Mouse (Mus musculus): ENCODE data around the gene Gmpr2. TPM values are rescaled to one million over a fixed set of nuclear protein-coding genes. Genes with fewer than 3 reads are reported as not detected.

Gene Gmpr2
- polyA plus RNA-seq, 1 experiment from 2014 or later: 60.7 TPM

DNA sequence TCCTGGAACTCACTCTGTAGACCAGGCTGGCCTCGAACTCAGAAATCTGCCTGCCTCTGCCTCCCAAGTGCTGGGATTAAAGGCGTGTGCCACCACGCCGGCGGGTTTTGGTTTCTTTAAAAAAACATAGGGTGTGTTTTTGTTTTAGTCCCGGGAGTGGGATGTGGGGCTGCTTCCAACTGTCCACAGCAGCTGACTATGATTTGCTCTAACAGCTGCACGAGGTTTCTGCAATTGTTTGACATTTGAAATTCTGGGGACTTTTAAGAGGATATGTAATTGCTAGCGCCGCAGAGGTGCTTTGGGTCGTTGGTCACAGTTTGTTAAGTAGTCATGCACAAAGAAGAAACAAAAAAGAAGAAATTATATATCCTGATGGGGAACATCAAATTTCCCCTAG, 17.7 kb downstream of the Gmpr2 start:
- H3K4me3 ChIP-seq: no peak overlapping the region
- H3K4me2 ChIP-seq (replicated peaks): no peak overlapping the region
- 81% methylated on average over 10 of the region's 10 CpGs for WGBS
- H3K4me1 ChIP-seq: no peaks in the 10 kb centered on the region
- no peaks in the 10 kb centered on the region for H3K36me3 ChIP-seq
- H3K9ac ChIP-seq: no peak overlapping the region
- H3K9me3 ChIP-seq: no peaks in the 10 kb centered on the region
- ATAC-seq (ENCODE audit: low FRiP score, low read depth): no peak
- no peaks in the 10 kb centered on the region for H3K27me3 ChIP-seq (replicated peaks)
- no peak overlapping the region for H3K27ac ChIP-seq

- Histone ChIP-seq H3K4me2 (replicated peaks) (no peak overlapping the region), H3K9ac (no peak overlapping the region), H3K9me3 (no peaks in the 10 kb centered on the region), H3K4me1 (no peaks in the 10 kb centered on the region), H3K27ac (no peak overlapping the region), H3K4me3 (no peak overlapping the region), H3K27me3 (replicated peaks) (no peaks in the 10 kb centered on the region), H3K36me3 (no peaks in the 10 kb centered on the region)
- WGBS: 87% methylated on average over 4 of the region's 4 CpGs
- no peak for ATAC-seq (ENCODE audit: low FRiP score, low read depth)
Measured at GRCm38 (mm10) chr14:55697226-55697625, 25.5 kb downstream of the Gmpr2 start.

GRCm38 (mm10) chr14:55701131-55701530, 29.4 kb downstream of the Gmpr2 start:
- Histone ChIP-seq H3K27me3 (replicated peaks) (no peaks in the 10 kb centered on the region), H3K9ac (no peak overlapping the region), H3K27ac (no peak overlapping the region), H3K9me3 (no peaks in the 10 kb centered on the region), H3K4me2 (replicated peaks) (no peak overlapping the region), H3K36me3 (no peaks in the 10 kb centered on the region), H3K4me3 (no peak overlapping the region), H3K4me1 (no peaks in the 10 kb centered on the region)
- ATAC-seq (ENCODE audit: low FRiP score, low read depth): no peak
- WGBS: 77% methylated on average over 9 of the region's 9 CpGs

DNA sequence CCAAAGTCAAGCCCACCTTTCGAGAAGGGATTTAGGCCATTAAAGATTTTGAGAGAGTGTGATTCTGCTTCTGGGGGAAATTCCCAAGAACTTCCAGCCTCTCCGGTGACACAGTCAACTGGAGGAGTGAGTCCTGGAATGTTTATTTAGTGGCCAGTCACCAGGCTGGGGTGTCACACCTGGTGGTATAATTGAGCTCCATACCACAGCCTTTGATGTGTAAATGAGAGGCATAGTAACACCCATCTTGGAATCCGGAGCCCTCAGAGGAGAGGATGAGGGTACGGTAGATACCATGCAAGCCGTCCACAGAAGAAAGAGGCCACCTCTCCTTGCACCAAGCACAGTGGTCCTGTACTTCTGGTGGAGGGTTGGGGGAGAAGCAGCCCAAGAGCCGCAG, 31.0 kb downstream of the Gmpr2 start:
- Histone ChIP-seq H3K9ac (no peak overlapping the region), H3K4me3 (no peak overlapping the region), H3K27ac (no peak overlapping the region), H3K36me3 (no peaks in the 10 kb centered on the region), H3K4me1 (no peaks in the 10 kb centered on the region), H3K27me3 (replicated peaks) (no peaks in the 10 kb centered on the region), H3K9me3 (no peaks in the 10 kb centered on the region), H3K4me2 (replicated peaks) (no peak overlapping the region)
- WGBS: 63% methylated on average over 6 of the region's 6 CpGs
- ATAC-seq (ENCODE audit: low FRiP score, low read depth): no peak

- 93% methylated on average over 8 of the region's 8 CpGs for WGBS
Measured at GRCm38 (mm10) chr14:55706051-55706600, 34.4 kb downstream of the Gmpr2 start.

DNA sequence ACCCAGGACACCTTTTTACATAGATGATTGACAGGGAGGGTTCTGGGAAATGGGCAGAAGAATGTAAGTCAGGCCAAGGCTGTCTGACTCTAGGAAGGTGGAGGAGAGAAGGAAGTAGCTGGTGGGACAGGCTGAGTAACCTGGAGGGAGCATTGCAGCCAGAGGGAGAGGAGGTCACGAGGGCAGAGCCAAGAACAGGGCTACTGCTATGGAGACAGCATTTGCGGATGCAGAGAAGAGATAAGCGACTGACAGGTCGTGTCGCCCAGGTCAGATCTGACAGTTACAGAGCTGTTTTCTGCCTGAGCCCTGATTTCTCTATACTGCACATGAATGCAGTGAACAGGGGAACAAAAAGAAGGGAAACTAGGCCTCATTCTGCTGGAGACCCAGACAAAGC, 35.7 kb downstream of the Gmpr2 start:
- no peak overlapping the region for H3K27ac ChIP-seq
- H3K27me3 ChIP-seq (replicated peaks): 0 out of 2 replicates have a peak, but pooled peaks cover 6% of the 10 kb centered on the region
- H3K4me3 ChIP-seq: no peak overlapping the region
- H3K4me2 ChIP-seq (replicated peaks): no peak overlapping the region
- no peak overlapping the region for H3K9ac ChIP-seq
- H3K9me3 ChIP-seq: no peaks in the 10 kb centered on the region
- no peaks in the 10 kb centered on the region for H3K36me3 ChIP-seq
- no peak for ATAC-seq (ENCODE audit: low FRiP score, low read depth)
- 87% methylated on average over 5 of the region's 5 CpGs for WGBS
- no peaks in the 10 kb centered on the region for H3K4me1 ChIP-seq

More at GRCm38 (mm10) chr14:55706051-55706600, 34.4 kb downstream of the Gmpr2 start:
- Histone ChIP-seq H3K9me3 (no peaks in the 10 kb centered on the region), H3K4me1 (no peaks in the 10 kb centered on the region), H3K27me3 (replicated peaks) (no peaks in the 10 kb centered on the region), H3K4me3 (no peak overlapping the region), H3K27ac (no peak overlapping the region), H3K4me2 (replicated peaks) (no peak overlapping the region), H3K9ac (no peak overlapping the region), H3K36me3 (no peaks in the 10 kb centered on the region)
- ATAC-seq (ENCODE audit: low FRiP score, low read depth): no peak

GRCm38 (mm10) chr14:55709509-55709908, 37.8 kb downstream of the Gmpr2 start:
- no peak for ATAC-seq (ENCODE audit: low FRiP score, low read depth)
- Histone ChIP-seq H3K36me3 (no peaks in the 10 kb centered on the region), H3K9me3 (no peaks in the 10 kb centered on the region), H3K9ac (no peak overlapping the region), H3K4me2 (replicated peaks) (no peak overlapping the region), H3K4me3 (no peak overlapping the region), H3K27me3 (replicated peaks) (peaks cover 23% of the 10 kb centered on the region), H3K4me1 (0 out of 2 replicates have a peak, but pooled peaks cover 3% of the 10 kb centered on the region), H3K27ac (no peak overlapping the region)
- WGBS: 88% methylated on average over 4 of the region's 4 CpGs

DNA sequence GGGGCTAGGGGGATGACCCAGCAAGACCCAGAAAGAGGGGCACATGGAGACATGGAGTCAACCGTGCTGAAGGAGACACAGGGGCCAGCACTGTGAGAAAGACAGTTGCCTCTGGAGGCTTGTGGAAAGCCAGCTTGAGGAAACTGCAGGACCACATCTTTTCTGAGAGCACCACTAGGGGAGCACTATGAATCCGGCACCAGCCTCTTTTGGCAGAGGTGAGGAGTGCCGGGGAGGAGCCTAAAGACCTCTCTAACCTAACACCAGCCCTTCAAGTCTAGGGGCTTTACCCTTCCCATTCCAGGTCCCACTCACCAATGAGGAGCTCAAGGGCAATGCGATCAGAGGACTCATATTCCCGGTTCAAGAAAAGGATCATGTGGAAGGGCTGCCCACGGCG, 40.0 kb downstream of the Gmpr2 start:
- Histone ChIP-seq H3K27me3 (replicated peaks) (peaks cover 23% of the 10 kb centered on the region), H3K4me1 (0 out of 2 replicates have a peak, but pooled peaks cover 3% of the 10 kb centered on the region), H3K4me3 (no peak overlapping the region), H3K9ac (no peak overlapping the region), H3K36me3 (no peaks in the 10 kb centered on the region), H3K9me3 (no peaks in the 10 kb centered on the region), H3K27ac (no peak overlapping the region), H3K4me2 (replicated peaks) (no peak overlapping the region)
- no peak for ATAC-seq (ENCODE audit: low FRiP score, low read depth)
- 80% methylated on average over 7 of the region's 7 CpGs for WGBS

DNA sequence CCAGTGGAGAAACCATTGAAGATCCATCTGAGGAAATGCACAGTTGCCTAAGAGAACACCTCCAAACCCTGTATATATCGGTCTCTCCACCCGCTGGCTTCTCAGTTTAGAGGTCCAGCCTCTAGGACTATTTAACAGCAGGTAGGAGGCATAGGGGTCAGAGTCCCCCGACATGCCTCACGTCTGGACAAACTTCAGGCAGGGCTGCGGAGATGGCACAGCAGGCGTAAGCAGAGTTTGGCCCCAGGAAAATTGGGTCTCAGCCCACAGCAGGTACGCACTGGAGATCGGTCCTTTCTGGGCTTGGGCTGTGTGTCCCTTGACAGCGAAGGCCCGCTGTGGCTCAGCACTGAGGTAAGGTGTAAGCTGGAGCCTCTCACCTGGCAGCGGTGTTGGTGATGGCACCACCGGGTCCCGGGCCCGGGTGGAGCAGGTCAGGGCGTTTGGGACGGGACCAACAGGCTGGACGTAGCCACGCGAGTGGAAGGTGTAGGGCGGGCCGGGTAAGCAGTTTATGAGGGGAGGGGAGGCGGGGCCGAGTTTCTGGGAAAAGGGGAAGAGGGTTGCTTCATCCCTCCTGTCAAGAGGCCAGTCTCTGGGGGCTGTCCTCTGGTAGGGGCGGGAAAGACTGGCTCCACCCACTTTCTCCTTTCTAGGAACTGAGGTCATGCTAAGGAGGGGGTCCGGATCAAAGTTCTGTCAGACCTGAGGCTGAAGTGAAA, 41.4 kb downstream of the Gmpr2 start:
- WGBS: 12% methylated on average over 24 of the region's 25 CpGs
- peaks cover 23% of the 10 kb centered on the region for H3K27me3 ChIP-seq (replicated peaks)
- no peak overlapping the region for H3K4me3 ChIP-seq
- peaks cover 6% of the 10 kb centered on the region; the same call in 1 of the 2 replicates for H3K36me3 ChIP-seq
- H3K9me3 ChIP-seq: no peaks in the 10 kb centered on the region
- H3K4me2 ChIP-seq (replicated peaks): peak overlapping the region; percentile 33
- no peak for ATAC-seq (ENCODE audit: low FRiP score, low read depth)
- 0 out of 2 replicates have a peak, but pooled peaks cover 3% of the 10 kb centered on the region for H3K4me1 ChIP-seq
- no peak overlapping the region for H3K9ac ChIP-seq
- no peak overlapping the region for H3K27ac ChIP-seq

DNA sequence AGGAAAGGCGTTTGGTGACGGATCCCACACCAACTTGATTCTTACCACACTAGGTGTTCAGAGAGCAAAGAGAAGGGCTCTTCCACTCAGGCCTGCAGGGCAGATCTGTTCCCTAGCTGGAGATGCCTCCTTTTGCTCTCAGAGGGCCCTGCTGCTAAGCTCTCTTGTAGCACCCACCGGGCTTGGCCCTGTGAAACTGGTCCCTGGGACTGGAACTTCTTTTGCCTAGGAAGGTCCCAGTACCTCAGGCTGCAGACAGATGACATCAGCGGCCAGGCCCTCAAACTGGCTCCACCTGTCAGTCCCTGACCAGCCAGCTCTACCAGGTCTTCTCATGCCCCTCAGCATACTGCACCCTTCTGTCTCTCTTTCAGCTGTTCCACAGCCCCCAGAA, 42.0 kb downstream of the Gmpr2 start, which contains the start of gene Tgm1:
TSS of gene Tgm1 (minus strand) at position 198 of the 394 bp plus-strand sequence.
- peaks cover 11% of the 10 kb centered on the region for H3K36me3 ChIP-seq
- 0 out of 2 replicates have a peak, but pooled peaks cover 3% of the 10 kb centered on the region for H3K4me1 ChIP-seq
- no peaks in the 10 kb centered on the region for H3K9me3 ChIP-seq
- H3K27me3 ChIP-seq (replicated peaks): peaks cover 23% of the 10 kb centered on the region
- ATAC-seq (ENCODE audit: low FRiP score, low read depth): no peak
- peak within 1 kb of the TSS; percentile 33 for H3K4me2 ChIP-seq (replicated peaks)
- no peak within 1 kb of the TSS for H3K9ac ChIP-seq
- 24% methylated on average over 4 of the region's 4 CpGs for WGBS
- H3K4me3 ChIP-seq: no peak within 1 kb of the TSS
- H3K27ac ChIP-seq: no peak within 1 kb of the TSS

GRCm38 (mm10) chr14:55714893-55715292, 43.2 kb downstream of the Gmpr2 start:
- H3K4me1 ChIP-seq: 0 out of 2 replicates have a peak, but pooled peaks cover 3% of the 10 kb centered on the region
- 44% methylated on average over 6 of the region's 6 CpGs for WGBS
- ATAC-seq (ENCODE audit: low FRiP score, low read depth): no peak
- no peak overlapping the region for H3K9ac ChIP-seq
- H3K9me3 ChIP-seq: no peaks in the 10 kb centered on the region
- peaks cover 23% of the 10 kb centered on the region for H3K27me3 ChIP-seq (replicated peaks)
- H3K27ac ChIP-seq: no peak overlapping the region
- H3K4me2 ChIP-seq (replicated peaks): no peak overlapping the region
- H3K4me3 ChIP-seq: no peak overlapping the region
- peaks cover 22% of the 10 kb centered on the region for H3K36me3 ChIP-seq

GRCm38 (mm10) chr14:55716271-55716670, 44.5 kb downstream of the Gmpr2 start:
- WGBS: 91% methylated on average over 6 of the region's 6 CpGs
- Histone ChIP-seq H3K4me3 (no peak overlapping the region), H3K36me3 (peaks cover 26% of the 10 kb centered on the region), H3K4me2 (replicated peaks) (no peak overlapping the region), H3K4me1 (0 out of 2 replicates have a peak, but pooled peaks cover 3% of the 10 kb centered on the region), H3K27ac (no peak overlapping the region), H3K27me3 (replicated peaks) (peaks cover 23% of the 10 kb centered on the region), H3K9ac (no peak overlapping the region), H3K9me3 (no peaks in the 10 kb centered on the region)
- no peak for ATAC-seq (ENCODE audit: low FRiP score, low read depth)
